Mouse (Mus musculus): ENCODE data around the gene Sde2. TPM values are rescaled to one million over a fixed set of nuclear protein-coding genes. Genes with fewer than 3 reads are reported as not detected.

Sde2 gene
- total and polyA plus RNA-seq, 2 experiments from 2014 or later, result 12.8 to 24.2 TPM

- TF ChIP-seq CTCF (IDR thresholded peaks at IDR 0.05), result no peak
- Histone ChIP-seq H3K36me3 (ENCODE audit: insufficient read depth, low read length) (no peaks in the 10 kb centered on the region), H3K4me1 (ENCODE audit: insufficient read depth, low read length) (no peaks in the 10 kb centered on the region), H3K9ac (replicated peaks; ENCODE audit: low read length, poor library complexity, severe bottlenecking) (no peak overlapping the region), H3K4me2 (ENCODE audit: low read depth, low read length, poor library complexity, severe bottlenecking) (no peak overlapping the region), H3K27ac (ENCODE audit: low read depth, low read length) (no peak overlapping the region), H3K4me3 (ENCODE audit: low read depth, low read length) (no peak overlapping the region), H3K27me3 (ENCODE audit: insufficient read depth, low read length) (no peaks in the 10 kb centered on the region), H3K9me3 (ENCODE audit: low read length) (no peaks in the 10 kb centered on the region)
- no peak for ATAC-seq (ENCODE audit: low FRiP score)
- no peak for DNase-seq (ENCODE audit: low spot score)
- WGBS, result 91% methylated on average over 5 of the region's 5 CpGs
Measured at GRCm38 (mm10) chr1:180837186-180837585, 13.7 kb upstream of the Sde2 start.

DNA sequence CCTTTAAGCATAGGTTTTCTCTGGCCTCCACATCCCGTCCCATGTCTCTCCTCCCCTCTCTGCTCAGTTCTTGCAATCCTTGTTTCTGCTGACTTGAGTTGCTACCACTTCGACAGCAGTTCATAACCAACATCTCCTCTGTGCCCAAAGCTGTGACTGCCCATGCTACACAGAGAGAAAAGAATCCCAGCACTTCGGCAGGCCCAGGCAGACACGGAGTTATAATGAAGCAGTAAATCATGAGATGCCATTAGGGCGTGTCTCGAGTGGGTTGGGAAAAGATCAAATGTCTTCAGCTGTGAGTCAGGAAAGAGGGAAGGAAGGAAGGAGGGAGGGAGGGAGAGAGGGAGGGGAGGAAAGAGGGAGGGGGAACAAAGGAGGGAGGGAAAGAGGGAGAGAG, 12.9 kb upstream of the Sde2 start:
- ATAC-seq (ENCODE audit: low FRiP score) (no peak), DNase-seq (ENCODE audit: low spot score) (no peak)
- no peak overlapping the region for H3K27ac ChIP-seq (ENCODE audit: low read depth, low read length)
- no peaks in the 10 kb centered on the region for H3K9me3 ChIP-seq (ENCODE audit: low read length)
- H3K4me1 ChIP-seq (ENCODE audit: insufficient read depth, low read length), result no peaks in the 10 kb centered on the region
- TF ChIP-seq CTCF (IDR thresholded peaks at IDR 0.05), result no peak
- WGBS, result 72% methylated on average over 6 of the region's 6 CpGs
- H3K36me3 ChIP-seq (ENCODE audit: insufficient read depth, low read length), result no peaks in the 10 kb centered on the region
- H3K9ac ChIP-seq (replicated peaks; ENCODE audit: low read length, poor library complexity, severe bottlenecking), result no peak overlapping the region
- H3K27me3 ChIP-seq (ENCODE audit: insufficient read depth, low read length), result no peaks in the 10 kb centered on the region
- H3K4me3 ChIP-seq (ENCODE audit: low read depth, low read length), result no peak overlapping the region
- no peak overlapping the region for H3K4me2 ChIP-seq (ENCODE audit: low read depth, low read length, poor library complexity, severe bottlenecking)

GRCm38 (mm10) chr1:180839201-180839910, 11.6 kb upstream of the Sde2 start:
- H3K4me1 ChIP-seq (ENCODE audit: insufficient read depth, low read length), result no peaks in the 10 kb centered on the region
- no peaks in the 10 kb centered on the region for H3K36me3 ChIP-seq (ENCODE audit: insufficient read depth, low read length)
- DNase-seq (ENCODE audit: low spot score) (no peak), ATAC-seq (ENCODE audit: low FRiP score) (no peak)
- TF ChIP-seq CTCF (IDR thresholded peaks at IDR 0.05), result no peak
- no peak overlapping the region for H3K4me3 ChIP-seq (ENCODE audit: low read depth, low read length)
- H3K4me2 ChIP-seq (ENCODE audit: low read depth, low read length, poor library complexity, severe bottlenecking), result no peak overlapping the region
- WGBS, result 73% methylated on average over 8 of the region's 8 CpGs
- H3K27me3 ChIP-seq (ENCODE audit: insufficient read depth, low read length), result no peaks in the 10 kb centered on the region
- H3K9me3 ChIP-seq (ENCODE audit: low read length), result no peaks in the 10 kb centered on the region
- H3K27ac ChIP-seq (ENCODE audit: low read depth, low read length), result no peak overlapping the region
- no peak overlapping the region for H3K9ac ChIP-seq (replicated peaks; ENCODE audit: low read length, poor library complexity, severe bottlenecking)

DNA sequence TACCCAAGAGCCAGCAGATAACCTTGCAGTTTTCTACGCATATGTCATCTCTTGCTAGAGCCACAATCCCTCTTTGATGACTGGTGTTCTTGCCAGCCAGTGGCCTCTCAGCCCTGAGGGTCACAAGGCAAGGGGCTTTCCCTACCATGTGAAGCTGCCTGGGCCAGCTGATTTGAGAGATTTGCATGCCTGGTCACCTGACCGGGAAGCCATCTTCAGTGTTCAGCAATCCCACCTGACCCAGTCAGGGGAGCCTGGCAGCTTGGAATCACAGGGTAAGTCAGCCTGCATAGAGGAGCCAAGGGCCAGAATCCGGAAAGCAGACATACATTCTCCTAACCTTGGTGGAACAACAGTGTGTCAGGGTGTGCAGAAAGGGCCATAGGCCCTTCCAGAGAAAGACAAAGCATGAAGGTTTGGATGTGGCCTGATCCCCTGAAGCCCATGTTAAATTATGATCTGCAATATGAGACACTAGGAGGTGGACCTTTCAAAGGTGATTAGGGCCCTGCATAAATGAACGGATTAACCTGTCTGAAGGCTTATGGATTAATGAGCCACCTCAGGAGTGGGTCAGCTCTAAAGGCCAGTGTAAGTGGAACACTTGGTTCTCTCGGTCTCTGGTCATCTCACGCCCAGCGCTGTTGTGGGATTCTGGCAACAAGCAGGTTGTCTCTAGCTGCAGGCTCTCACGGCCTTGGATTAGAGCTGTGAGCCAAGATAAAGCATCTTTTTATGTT, 9.2 kb upstream of the Sde2 start:
- Histone ChIP-seq H3K36me3 (ENCODE audit: insufficient read depth, low read length) (no peaks in the 10 kb centered on the region), H3K4me3 (ENCODE audit: low read depth, low read length) (no peak overlapping the region), H3K4me2 (ENCODE audit: low read depth, low read length, poor library complexity, severe bottlenecking) (no peak overlapping the region), H3K4me1 (ENCODE audit: insufficient read depth, low read length) (no peaks in the 10 kb centered on the region), H3K9me3 (ENCODE audit: low read length) (no peaks in the 10 kb centered on the region), H3K27me3 (ENCODE audit: insufficient read depth, low read length) (no peaks in the 10 kb centered on the region), H3K27ac (ENCODE audit: low read depth, low read length) (no peak overlapping the region), H3K9ac (replicated peaks; ENCODE audit: low read length, poor library complexity, severe bottlenecking) (no peak overlapping the region)
- DNase-seq (ENCODE audit: low spot score) (no peak), ATAC-seq (ENCODE audit: low FRiP score) (no peak)
- WGBS, result 87% methylated on average over 8 of the region's 8 CpGs
- no peak for TF ChIP-seq CTCF (IDR thresholded peaks at IDR 0.05)

DNA sequence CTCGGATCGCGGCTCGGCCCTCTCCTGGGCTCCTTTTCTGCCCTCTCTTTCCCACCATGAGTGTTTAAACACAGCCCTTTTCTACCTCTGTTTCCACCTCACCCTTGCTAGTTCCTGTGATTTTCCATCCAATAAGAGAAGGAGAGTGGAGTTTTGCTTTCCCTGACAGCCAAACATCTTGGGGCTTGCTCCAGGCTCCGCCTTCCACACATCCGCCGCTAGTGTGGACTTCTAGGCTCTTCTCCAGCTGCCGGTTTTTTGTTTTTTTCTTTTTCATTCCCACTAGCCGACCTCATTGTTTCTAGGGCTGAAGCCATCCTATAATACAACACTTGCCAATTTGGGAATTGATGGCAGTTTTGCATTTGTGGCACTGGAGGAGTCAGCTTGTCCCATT, 2.8 kb upstream of the Sde2 start:
- H3K36me3 ChIP-seq (ENCODE audit: insufficient read depth, low read length), result no peaks in the 10 kb centered on the region
- H3K9me3 ChIP-seq (ENCODE audit: low read length), result no peaks in the 10 kb centered on the region
- H3K4me1 ChIP-seq (ENCODE audit: insufficient read depth, low read length), result peaks cover 12% of the 10 kb centered on the region
- H3K4me3 ChIP-seq (ENCODE audit: low read depth, low read length), result peak overlapping the region; percentile 27
- H3K27ac ChIP-seq (ENCODE audit: low read depth, low read length), result peak overlapping the region; percentile 93
- peak overlapping the region; percentile 49 for H3K4me2 ChIP-seq (ENCODE audit: low read depth, low read length, poor library complexity, severe bottlenecking)
- ATAC-seq (ENCODE audit: low FRiP score) (peak; percentile 57), DNase-seq (ENCODE audit: low spot score) (peak; percentile 93)
- 0% methylated on average over 9 of the region's 9 CpGs for WGBS
- H3K27me3 ChIP-seq (ENCODE audit: insufficient read depth, low read length), result no peaks in the 10 kb centered on the region
- TF ChIP-seq CTCF (IDR thresholded peaks at IDR 0.05), result no peak; the same call in 1 of the 2 replicates
- peak overlapping the region; percentile 61 for H3K9ac ChIP-seq (replicated peaks; ENCODE audit: low read length, poor library complexity, severe bottlenecking)

Data from midbrain, postnatal 0 days (tissue).